Mouse (Mus musculus): ENCODE measurements around the gene Rcan3.

- TF ChIP-seq EP300 (IDR thresholded peaks at IDR 0.05; ENCODE audit: low read depth), result peak; percentile 92
- TF ChIP-seq CTCF (IDR thresholded peaks at IDR 0.05; ENCODE audit: low read depth), result peak; percentile 85
Measured at GRCm38 (mm10) chr4:135439904-135440522, 6.4 kb upstream of the Rcan3 start.
